In the genomic region with DNA sequence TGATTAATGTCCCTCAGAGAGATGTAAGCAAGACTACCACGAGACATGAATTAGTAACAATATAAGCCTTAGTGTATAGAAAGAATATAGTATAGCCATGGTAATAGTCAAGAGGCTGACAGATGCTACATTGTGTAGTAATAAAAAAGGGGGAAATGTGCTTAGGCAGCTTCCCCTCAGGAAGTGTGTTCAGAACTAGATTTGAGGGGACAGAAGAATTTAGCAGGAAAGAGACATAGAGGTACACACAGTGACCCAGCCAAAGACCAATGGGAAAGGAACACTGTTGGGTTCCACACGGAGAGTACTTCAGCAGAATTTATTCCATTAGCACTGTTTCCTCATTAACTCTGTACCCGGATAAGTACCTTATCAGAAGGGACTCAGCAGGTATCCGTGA, we compare ENCODE assay signal across 13 mouse cellular contexts.
"Had no signal": no experiment of that assay in that cellular context is flagged by ENCODE, and none has a peak within 500 bp of the region (broad histone marks: within the 10 kb centered on the region; RNA-seq: fewer than 3 reads in every experiment).

No protein-coding gene starts in this region.

- H3K4me3 ChIP-seq: midbrain, embryonic 13.5 days; midbrain, embryonic 15.5 days; neural tube, embryonic 12.5 days had no signal

- DNase-seq: lung, adult 18-20 months; lung, embryonic 14.5 days; lung, postnatal 10 days; lung, postnatal 4 days; right cerebral cortex, postnatal 25 days; right cerebral cortex, postnatal 4 days; spleen, adult 18-20 months; thymus, adult 18-20 months; thymus, postnatal 25 days; thymus, postnatal 4 days had no signal

- H3K4me1 ChIP-seq: neural tube, embryonic 12.5 days had no signal

- ATAC-seq: midbrain, embryonic 13.5 days; midbrain, embryonic 15.5 days had no signal

- H3K9me3 ChIP-seq: midbrain, embryonic 13.5 days; midbrain, embryonic 15.5 days; neural tube, embryonic 12.5 days had no signal

- H3K27ac ChIP-seq: midbrain, embryonic 13.5 days; midbrain, embryonic 15.5 days; neural tube, embryonic 12.5 days had no signal

- H3K27me3 ChIP-seq: midbrain, embryonic 13.5 days; midbrain, embryonic 15.5 days; neural tube, embryonic 12.5 days had no signal

- H3K36me3 ChIP-seq: midbrain, embryonic 13.5 days; midbrain, embryonic 15.5 days; neural tube, embryonic 12.5 days had no signal
